Mouse (Mus musculus): ENCODE measurements around the gene Islr2.
A peak's percentile ranks its signal among the peaks of the same experiment; 100 is the strongest.

DNA sequence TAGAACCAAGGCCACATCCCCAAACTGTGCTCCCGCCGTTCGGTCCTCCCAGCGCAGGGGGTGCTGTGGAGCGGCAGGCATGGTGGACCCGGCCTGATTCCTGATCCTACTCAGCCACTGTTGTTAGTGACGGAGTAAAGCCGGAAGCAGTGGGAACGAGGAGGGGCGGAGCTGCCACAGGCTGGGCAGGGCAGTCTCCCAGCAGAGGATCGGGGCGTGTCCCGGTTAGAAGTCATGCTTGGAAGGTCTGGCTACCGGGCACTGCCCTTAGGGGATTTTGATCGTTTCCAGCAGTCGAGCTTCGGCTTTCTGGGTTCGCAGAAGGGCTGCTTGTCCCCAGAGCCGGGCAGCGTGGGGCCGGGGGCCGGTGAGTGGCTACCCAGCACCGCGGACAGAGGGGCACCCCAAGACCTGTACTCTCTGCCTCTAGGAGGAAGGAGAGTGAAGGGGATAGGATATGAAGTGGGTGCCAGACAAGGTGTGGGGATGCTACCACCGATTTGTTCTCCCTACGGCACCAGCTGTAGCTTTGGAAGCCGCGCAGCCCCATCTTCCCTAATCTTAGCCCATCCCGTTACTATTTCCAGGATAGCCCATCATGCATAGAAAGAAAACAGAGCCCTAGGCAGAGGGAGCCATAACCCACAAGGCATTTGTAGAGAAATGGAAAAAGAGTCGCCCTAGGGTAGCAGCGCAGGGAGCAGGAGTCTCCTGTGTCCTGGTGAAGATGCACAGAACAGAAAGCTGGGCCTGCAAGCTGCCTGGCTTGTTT lies 49.1 kb upstream of the Islr2 start, which contains the start of gene Stoml1:
- TF ChIP-seq MYOD1 (IDR thresholded peaks at IDR 0.05; ENCODE audit: control insufficient read depth, insufficient read length, low read depth) (no peak), CTCF (IDR thresholded peaks at IDR 0.05; ENCODE audit: control insufficient read depth, insufficient read depth, insufficient read length) (peak; percentile 96), MYOG (IDR thresholded peaks at IDR 0.05; ENCODE audit: control insufficient read depth, extremely low read depth, insufficient read length) (no peak), MAX (IDR thresholded peaks at IDR 0.05) (peak; percentile 43), CEBPB (IDR thresholded peaks at IDR 0.05; ENCODE audit: low read depth) (no peak)

All from C2C12 (cell line).